Mouse (Mus musculus): ENCODE data around the gene Pakap. TPM values are rescaled to one million over a fixed set of nuclear protein-coding genes. Genes with fewer than 3 reads are reported as not detected.

The Pakap gene
- polyA plus RNA-seq, 2 experiments from 2014 or later, result 2.3 to 3.7 TPM

DNA sequence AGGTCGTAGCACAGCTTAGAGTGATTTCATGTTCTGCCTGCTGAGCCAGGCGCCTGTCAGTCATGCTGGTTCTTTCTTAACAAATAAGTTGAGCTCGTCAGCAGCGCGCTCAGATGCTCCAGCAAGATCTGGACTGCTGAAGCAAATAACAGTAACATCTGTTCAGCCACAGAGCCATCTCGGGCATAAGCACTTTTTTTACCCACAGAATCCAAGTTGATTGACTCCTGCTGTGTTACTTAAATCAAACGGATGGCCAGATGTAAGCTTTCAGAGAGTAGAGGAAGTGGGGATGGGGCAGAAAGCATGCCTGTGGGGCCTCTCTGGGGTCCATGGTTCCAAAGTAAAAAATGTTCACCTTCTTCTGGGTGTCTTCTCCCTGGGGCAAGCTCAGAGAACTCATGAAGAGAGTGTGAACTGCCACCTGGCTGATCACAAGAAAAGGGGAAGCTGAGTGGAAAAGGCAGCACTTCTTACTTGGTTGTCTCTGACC lies 152.9 kb downstream of the Pakap start:
- ATAC-seq, result no peak

DNA sequence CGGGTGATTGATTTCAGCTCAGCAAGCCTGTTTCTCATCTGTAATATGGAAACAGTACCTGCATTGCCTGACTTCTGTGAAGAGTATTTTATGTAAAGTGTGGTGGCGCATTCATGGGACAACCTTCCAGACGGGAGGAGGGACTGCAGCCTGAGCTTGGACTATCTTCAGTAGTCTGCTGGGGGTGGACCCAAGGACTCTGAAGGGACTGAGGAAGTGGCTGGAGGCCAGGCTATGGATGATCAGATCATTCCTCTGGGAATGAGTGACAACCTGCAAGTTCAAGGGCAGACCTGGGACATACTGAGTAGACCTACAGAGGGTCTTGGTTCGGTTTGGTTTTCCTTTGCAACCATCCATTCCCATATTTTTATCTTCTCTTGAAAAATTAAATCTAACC lies 154.3 kb downstream of the Pakap start:
- no peak for ATAC-seq

DNA sequence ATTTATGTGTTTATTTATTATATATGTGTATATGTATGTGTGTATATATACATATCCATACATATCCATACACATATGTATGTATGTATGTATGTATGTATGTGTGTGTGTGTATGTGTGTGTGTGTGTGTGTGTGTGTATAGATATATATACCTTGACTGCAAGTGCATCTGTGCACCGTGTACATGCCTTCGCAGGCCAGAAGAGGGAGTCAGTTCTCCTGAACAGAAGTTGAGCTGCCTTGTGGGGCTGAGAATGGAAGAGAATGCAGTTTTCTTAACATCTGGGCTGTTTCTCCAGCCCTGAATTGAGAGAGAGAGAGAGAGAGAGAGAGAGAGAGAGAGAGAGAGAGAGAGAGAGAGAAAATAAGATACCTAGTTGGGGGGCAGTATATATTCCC lies 155.7 kb downstream of the Pakap start:
- no peak for ATAC-seq

DNA sequence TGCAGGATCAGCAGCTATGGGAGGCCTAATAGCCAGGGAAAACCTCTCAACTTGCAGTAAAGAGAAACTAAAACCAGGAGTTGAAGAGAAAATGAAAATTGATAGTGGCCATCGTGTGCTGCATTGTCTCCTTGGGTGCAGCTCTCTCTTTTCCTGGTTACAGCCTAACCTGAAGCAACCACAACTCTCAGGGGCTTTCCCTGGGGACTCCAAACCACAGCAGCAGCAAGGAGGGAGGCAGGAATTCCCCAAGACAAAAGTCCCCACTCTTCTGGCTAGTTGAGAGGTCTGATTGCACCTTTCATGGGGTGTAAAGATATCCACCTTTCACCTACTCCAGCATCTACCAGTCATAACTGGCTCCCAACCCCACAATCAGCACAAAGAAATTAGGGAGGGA lies 157.6 kb downstream of the Pakap start:
- ATAC-seq, result peak; percentile 79

DNA sequence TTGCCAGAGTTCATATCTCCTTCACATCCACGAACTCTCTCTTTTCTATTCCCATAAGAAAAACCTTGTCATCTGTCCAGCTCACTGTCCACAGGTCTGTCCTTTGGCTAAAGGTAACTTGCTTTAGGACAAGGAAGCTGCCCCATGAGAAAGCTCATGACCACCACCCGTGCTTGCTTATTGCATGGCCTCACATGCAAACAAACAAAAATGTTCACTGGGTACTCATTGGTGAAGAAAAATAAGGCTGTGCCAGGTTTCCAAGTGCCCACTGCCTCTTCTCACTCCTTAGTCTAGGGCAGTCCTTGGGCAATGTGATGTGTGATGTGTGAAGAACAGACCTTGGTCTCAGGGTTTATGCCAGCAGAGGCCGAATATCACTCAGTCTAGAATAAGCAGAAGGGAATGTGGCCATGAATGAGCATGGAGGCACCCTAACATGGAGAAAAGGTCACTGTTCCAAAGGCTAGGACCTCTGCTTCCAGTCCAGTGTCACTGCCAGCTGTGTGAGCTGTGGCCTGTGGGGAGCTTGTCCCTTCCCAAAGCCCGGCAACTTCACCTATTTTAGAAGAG lies 160.7 kb downstream of the Pakap start:
- ATAC-seq, result no peak

DNA sequence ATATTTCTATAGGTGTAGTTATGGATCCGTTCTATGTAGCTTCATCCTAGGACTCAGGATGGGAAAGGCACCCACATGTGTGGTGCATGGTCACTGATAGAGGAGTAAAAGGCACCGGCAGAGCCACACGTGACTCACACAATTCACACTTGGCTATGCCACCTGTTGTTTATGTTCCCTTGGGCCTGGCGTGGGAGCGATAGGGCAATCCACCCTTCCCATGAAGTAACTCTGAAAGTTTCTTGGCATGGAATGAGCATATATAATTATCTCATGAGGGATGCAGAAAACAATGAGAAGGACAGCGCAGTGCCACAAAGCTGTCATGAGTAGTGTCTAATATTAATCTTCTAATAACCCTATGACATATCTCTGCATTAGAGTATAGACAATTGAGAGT lies 162.1 kb downstream of the Pakap start:
- no peak for ATAC-seq

DNA sequence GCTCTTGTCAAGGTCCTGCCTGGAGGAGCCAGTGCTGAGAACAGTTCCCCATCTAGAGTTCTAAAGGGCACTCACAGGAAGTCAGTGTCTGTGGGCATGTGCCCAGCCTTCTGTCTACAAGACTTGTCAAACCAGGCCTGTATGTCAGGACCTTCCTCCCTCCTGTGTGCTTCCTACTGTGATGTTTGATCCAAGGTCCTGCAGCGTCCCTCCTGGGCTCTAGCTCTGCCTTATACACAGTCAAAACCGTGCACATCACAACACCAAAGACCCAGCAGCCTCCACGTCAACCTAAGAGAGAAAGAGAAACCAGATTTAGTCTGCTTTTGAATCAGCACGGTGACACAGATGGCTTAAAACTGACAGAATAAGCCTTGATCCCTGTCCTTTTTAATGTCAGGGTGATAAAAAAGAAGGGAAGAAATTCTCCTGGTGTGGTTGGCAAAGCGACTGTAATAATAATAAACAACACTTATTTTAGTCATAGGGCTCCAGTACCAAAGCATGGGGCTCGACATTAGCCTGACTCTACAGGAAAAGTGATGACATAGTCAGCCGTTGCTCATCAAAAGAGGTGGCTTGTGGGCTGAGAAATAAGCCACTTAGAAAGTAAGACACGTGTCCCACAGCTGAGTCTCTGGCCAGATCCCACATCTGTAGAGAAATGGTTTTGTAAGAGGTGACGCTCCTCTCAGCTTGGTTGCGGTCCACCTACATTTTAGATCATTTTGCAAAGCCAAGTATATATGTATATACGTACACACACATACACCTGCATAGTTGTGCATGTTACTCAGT lies 163.0 kb downstream of the Pakap start:
- peak; percentile 82 for ATAC-seq

DNA sequence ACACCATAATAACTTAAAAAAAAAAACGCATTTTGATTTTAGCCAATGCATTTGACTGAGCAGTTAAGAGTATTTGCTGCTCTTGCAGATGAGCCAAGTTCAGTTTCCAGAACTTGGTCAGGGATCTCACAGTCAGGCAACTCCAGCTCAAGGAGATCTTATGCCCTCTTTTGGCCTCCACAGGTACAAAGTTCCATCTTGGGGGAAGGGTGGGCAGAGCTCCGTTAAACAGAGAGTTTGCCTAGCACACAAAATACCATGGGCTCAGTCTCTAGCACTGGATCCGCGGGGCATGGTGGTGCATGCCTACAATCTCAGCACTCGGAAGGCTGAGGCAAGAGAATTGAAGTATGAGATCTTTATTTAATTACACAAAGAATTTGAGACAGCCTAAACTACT lies 164.4 kb downstream of the Pakap start:
- ATAC-seq, result no peak

DNA sequence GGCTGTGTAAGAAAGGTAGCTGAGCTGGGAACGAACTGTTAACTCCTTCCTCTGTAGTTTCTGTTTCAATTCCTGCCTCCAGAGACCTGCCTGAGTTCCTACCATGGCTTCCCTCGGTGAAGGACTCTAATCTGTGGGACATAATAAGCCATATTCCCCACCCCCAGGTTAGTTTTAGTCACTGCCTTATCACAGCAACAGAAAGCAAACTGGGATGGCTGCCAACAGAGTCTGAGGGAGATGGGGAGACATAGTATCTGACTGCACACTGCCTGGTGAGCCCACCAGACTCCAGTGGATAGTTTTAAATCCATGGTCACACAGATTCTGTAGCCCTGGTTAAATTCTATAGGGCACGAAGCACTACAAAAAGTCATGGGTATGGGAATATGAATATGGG lies 165.5 kb downstream of the Pakap start:
- no peak for ATAC-seq

DNA sequence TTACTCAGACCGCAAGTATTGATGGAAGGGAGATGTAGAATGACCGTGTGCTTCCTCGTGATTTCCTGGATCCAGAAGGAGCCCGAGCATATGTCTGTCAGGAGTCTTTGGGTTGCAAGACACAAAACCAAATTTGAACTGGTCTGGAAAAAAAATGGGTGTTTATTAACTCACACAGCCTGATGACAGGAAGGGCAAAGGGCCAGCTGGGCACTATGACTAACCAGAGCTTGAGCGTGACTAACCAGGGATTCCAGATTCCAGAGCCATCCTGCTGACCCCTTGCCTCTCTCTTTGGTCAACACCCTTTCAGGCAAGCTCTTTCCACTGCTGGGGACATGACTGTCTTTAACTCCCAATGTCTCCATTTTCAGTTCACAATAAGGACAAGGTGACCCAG lies 167.4 kb downstream of the Pakap start:
- ATAC-seq, result no peak

DNA sequence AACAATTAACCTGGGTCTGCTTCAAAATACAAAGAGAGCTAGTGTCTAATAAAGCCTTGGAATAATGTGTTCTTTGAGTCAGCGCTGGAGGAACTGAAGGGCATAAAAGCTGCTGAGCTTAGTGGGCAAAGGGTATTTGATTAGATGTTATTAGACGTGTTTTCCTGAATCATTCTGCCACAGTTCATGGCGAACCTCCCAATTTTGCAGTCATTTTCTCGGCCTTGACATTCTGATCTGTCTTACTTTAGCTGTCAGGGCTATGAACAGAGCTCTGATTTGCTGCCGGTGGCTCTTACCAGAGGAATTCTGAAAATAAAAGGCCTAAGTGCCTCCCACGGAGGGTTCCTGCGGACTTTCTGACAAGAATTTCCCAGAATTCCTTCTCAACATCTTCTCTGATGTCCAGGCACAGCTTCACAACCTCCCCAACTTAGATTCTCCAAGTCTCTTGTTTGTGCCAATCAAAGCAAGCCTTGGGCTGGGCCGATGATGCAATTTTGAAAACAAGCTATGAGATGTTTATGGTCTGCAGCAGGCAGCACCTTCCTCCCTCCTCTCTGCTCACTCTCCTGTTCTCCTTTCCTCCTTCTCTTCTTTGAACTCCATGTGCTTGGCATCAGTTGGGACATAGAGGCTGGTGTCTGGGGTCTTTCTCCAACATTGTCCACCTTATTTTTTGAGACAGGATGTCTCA lies 171.0 kb downstream of the Pakap start:
- ATAC-seq, result no peak

DNA sequence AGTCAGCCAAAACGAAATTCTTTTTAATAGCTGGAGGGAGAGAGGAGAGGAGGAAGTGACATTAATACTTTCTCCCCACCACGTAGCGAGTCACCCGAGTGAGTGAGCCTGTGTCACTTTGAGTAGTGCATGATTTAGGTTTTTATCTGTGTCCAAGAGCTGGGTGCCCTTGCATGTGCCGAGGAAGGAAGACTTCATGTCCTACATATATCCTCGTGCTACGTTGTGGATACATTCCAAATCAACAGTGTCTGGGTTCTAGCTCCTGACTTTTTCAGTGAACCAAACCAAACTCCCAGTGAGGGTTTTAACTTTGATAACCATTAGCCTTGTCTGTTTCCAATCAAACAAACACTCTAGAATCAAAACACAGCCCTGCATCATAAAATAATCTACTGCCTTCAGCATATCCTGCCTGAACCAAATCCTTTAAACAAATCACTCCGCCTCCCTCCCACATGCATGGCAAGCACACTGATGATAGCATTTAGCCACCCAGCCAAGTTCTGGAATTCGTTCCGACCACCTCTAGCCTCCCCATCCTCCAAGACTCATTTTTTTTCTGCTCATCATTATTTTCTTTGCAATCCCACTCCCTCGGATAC lies 175.4 kb downstream of the Pakap start:
- no peak for ATAC-seq

DNA sequence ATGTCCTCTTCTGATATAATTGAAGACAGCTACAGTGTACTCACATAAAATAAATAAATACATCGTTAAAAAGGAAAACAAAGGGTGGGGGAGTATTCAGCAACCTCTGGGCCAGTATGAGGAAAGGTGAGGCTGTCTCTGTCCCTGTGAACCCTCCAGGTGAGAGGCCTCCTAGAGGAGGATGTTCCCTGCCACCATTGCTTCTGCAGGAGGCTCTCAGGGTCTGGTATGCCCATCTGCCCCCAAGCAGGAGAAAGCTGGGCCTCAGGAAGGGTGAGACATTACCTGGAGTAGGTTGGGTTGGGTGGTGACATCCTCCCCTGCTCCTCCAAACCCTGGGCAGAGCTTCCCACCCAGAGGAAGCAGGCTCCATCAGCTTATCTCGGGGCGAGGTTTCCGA lies 182.7 kb downstream of the Pakap start:
- ATAC-seq, result no peak

DNA sequence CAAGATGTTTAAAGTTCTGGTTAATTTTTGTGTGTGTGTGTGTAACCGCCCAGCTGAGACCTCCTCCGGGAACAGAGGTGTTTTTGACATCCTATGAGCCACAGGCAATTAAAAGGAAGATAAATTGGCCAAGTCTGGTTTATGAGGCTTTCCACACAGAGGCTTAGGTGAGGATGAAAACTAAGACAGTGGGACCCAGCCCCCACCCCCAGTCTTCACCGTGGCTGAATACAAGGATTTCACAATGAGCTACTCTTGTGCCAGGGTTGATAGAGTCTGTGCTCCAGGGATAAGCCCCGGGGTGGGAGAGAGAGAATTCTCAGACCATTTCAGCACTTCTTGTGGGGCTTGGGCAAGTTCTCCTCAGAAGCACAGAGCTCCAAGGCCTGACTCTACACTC lies 183.1 kb downstream of the Pakap start:
- ATAC-seq, result no peak

DNA sequence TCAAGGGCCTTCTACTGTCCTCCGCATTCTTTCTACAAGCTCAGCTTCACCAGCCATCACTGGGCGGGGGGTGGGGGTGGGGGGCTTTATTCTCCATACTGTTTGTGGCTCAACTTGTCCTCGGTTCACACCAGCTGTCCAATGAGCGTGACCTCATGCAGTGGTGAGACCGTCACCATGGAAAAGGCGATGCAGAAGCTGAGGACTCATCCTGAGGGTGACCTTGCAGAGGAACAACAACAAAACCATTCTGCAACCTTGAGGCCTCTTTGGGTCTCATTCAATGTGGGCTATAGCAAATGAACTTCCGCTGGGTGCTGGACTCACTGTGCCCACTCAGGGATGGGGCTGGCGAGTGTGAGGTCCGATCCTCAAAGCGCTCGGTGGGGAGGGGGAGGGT lies 183.6 kb downstream of the Pakap start:
- no peak for ATAC-seq

DNA sequence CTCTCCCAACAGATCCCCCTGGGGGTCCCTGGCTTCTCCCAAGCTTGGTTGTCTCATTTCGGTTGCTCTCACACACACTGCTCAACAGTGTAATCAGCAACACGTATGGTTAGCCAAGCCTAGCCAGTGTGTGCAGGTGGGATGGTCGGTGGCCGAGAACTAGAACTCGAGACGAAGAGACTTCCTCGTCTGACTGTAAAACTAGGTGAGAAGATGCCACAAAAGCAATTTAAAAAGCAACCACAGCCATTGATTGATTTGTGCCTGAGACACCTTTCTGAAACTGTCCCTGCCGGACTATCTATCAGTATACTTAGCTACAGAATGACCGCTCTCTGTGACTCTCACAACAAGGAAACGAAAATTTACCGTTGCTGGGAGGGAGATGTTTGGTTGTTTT lies 187.1 kb downstream of the Pakap start:
- no peak for ATAC-seq

DNA sequence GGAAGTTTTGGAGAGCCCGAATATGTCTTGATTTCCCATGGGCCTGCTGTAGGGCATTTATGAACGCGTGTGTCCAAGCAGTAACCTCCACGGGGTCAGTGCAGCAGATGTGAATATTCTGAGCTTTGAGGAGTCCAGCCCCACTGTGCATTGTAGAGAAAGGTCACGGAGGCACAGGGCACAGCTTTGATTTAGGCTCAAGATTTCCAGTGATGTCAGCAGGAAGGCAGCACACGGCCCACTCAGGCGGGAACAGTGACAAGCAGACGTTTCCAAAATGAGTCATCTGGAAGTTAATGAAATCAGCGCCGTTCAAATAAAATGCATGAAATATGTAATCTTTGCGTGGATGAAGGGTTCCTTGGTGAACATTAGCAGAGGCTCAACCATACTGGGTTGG lies 190.0 kb downstream of the Pakap start:
- no peak for ATAC-seq

DNA sequence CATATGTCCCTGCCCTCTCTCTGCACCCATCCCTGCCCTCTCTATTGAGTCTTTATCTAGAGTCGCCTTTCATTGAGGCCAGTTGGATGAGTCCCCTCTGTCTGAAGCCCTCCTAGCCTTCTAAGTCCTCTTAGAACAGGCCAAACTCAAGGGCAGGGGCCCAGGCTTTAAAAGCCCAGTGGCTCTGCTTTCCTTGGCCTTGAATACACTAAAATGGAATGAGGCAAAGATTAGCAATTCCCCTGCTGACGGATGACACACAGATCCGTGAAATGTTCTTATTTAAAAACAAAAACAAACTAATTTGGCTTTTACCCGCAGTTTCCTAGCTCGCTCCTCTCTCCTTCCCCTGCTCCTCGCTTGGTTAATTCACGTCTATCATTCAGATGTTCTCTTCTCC lies 194.4 kb downstream of the Pakap start:
- ATAC-seq, result no peak

DNA sequence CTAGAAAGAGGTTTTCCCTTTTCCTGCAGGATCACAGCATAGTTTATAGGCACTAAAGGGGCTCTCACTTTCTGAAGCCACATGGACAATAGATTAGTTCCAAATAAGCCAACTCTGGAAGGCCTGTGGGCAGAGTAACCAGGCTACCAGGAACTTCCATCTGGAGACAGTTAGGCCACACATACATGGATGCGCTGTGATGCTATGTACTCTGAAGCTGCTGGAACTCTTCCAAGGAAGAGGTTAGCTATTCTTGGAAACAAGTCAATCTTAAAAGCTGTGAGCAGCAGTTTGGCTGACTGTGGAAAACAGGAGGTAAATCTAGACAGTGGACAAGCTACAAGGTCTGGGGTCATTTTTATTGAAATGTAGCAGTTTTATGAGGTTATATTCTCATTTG lies 196.4 kb downstream of the Pakap start:
- ATAC-seq, result no peak

DNA sequence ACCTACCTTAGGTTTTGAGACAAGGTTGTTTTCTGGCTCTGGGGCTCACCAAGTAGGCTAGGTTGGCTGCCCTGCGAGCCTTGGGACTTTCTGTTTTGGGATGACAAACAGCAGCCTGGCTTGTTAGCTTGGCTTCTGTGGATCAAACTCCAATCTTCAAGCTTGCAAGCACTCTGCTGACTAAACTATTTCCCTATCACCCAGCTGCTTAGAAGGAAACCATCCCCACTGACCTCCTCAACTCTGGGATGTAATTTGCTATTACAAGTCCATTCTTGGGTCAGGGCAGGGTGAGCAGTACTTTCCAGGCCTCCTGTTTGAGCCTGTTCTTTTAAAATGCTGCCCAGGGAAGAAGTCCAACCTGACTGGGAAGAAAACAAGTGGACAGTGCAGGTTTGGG lies 196.9 kb downstream of the Pakap start:
- no peak for ATAC-seq

DNA sequence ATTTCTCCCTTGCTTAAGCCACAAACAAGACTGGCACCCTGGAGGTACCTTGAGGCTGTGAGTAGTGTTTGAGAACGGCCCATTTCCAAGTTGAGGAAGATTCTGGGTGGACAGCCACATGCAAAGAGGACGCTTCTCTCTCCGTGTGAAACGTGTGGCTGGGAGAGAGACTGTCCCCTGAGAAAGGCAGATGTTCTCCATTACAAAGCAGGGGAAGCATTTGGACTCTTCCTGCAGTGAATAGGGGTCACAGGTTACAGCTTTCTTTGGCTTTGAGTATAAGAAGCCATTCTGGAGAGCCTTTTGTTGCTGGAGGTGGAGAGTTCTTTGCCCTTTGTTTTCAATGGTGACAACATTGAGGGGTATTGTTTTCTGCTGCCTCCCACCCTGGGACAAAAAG lies 197.8 kb downstream of the Pakap start:
- no peak for ATAC-seq

DNA sequence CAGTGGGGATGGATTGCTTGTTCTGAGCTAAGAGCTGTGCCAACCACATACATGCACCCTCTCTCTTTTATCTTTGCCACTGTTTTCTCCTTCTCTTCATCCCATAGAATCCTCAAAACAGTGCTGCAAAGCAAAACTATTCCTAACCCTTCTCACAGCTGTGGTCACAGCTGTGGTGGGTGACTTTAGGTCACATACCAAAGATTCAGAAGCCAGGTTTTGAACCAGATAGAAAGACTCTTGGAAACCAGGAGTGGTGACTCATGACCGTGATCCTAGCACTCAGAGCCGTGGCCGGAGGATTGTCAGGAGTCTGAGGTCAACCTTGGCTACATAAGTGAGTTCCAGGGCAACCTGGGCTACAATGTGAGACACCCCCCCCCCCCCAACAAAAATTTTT lies 201.0 kb downstream of the Pakap start:
- ATAC-seq, result no peak

DNA sequence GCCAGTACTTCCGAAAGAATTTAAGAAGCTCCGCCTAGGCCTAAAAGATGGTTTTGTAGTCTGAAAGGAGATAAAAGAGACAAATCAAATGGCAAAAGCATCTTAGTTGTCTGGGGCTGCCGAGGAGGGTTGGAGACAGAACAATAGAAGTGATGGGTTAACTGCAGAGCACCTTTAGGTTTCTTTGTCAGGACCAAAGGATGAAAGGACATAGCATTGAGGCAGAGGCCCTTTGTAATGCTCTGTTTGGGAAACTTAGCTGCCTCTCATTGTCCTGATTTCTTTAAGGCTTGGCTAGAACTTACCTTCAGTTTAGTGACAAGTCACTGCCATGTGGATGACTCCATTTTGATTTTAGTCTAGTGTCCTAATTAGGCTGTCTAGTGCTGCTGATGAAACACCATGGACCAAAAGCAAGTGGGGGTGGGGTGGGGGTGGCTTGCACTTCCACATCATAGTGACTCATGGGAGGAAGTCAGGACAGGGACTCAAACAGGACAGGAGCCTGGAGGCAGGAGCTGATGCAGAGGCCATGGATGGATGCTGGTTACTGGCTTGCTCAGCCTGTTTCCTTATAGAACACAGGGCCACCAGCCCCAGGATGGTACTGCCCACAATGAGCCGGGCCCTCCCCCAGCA lies 202.3 kb downstream of the Pakap start:
- ATAC-seq, result no peak

All from CD4-positive, CD25-positive, alpha-beta regulatory T cell, adult 4 months (primary cell).